Mouse (Mus musculus) hindlimb bud, embryonic 11.5 days (tissue): Measurements from ENCODE around the gene Rpl23.

Experiments used
- DNase-seq: peaks from one replicate; pipeline ENCODE4 v3.0.0-alpha.2; 2012; ENCODE audit warnings: low read depth, low spot score; ENCODE audit errors: extremely low spot score

The Rpl23 gene

GRCm38 (mm10) chr11:97813746-97814515 lies 31.7 kb upstream of the Rpl23 start:
- no peak for DNase-seq

- no peak for DNase-seq
These were observed 30.8 kb upstream of the Rpl23 start for GRCm38 (mm10) chr11:97813085-97813484.

- no peak for DNase-seq
These were observed 30.3 kb upstream of the Rpl23 start for GRCm38 (mm10) chr11:97812491-97812921.

GRCm38 (mm10) chr11:97811569-97812362 lies 29.5 kb upstream of the Rpl23 start:
- DNase-seq = no peak

- no peak for DNase-seq
These were observed 28.7 kb upstream of the Rpl23 start for GRCm38 (mm10) chr11:97810970-97811369.

- no peak for DNase-seq
These were observed 28.1 kb upstream of the Rpl23 start for GRCm38 (mm10) chr11:97810356-97810755.

GRCm38 (mm10) chr11:97809235-97810121 lies 27.2 kb upstream of the Rpl23 start:
- DNase-seq = no peak

- DNase-seq = no peak
These were observed 26.5 kb upstream of the Rpl23 start for GRCm38 (mm10) chr11:97808621-97809234.

- DNase-seq = no peak
These were observed 25.9 kb upstream of the Rpl23 start for GRCm38 (mm10) chr11:97808093-97808492.

GRCm38 (mm10) chr11:97807626-97808025 lies 25.4 kb upstream of the Rpl23 start:
- no peak for DNase-seq

GRCm38 (mm10) chr11:97806613-97806964 lies 24.4 kb upstream of the Rpl23 start:
- DNase-seq = no peak

- no peak for DNase-seq
These were observed 23.7 kb upstream of the Rpl23 start for GRCm38 (mm10) chr11:97805662-97806612.

- DNase-seq = no peak
These were observed 22.8 kb upstream of the Rpl23 start for GRCm38 (mm10) chr11:97804841-97805661.

- no peak for DNase-seq
These were observed 21.6 kb upstream of the Rpl23 start for GRCm38 (mm10) chr11:97803847-97804246.

GRCm38 (mm10) chr11:97802495-97802894 lies 20.3 kb upstream of the Rpl23 start:
- no peak for DNase-seq

- DNase-seq = no peak
These were observed 19.9 kb upstream of the Rpl23 start for GRCm38 (mm10) chr11:97802194-97802470.

GRCm38 (mm10) chr11:97801409-97802193 lies 19.4 kb upstream of the Rpl23 start:
- no peak for DNase-seq

- no peak for DNase-seq
These were observed 18.6 kb upstream of the Rpl23 start for GRCm38 (mm10) chr11:97800691-97801408.
